Mouse (Mus musculus): ENCODE data around the gene Tmc5. TPM values are rescaled to one million over a fixed set of nuclear protein-coding genes. Genes with fewer than 3 reads are reported as not detected.

The Tmc5 gene
- total and polyA plus RNA-seq, 3 experiments: not detected

DNA sequence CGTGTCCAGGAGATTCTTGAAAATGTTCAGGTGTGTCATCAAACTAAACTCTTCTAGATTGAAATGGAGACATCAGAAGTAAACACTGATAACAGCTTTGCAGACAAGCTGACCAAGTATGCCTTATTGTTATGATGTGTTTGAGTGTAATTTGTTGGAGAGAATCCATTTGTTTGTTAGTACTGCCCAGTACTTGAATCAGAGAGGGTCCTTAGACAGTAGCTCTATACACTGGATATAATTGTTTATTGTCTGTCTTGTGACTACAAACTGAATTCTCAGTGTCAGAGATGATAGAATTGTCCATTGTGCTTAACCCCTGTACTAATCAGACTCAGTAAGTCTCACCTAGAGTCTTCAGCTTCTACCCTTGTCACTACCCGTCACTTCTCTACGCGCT, 121.0 kb downstream of the Tmc5 start:
- H3K9ac ChIP-seq (ENCODE audit: control insufficient read depth, low read depth, low read length, poor library complexity, severe bottlenecking): no peak overlapping the region
- H3K27me3 ChIP-seq (ENCODE audit: control insufficient read depth in 1 of 2, insufficient read depth in 2 of 2, low read length in 2 of 2): no peaks in the 10 kb centered on the region
- H3K4me3 ChIP-seq (ENCODE audit: control insufficient read depth in 1 of 2, insufficient read depth in 1 of 2, low read depth in 2 of 2, low read length in 2 of 2): no peak overlapping the region
- H3K36me3 ChIP-seq (ENCODE audit: control insufficient read depth in 1 of 2, insufficient read depth in 2 of 2, low read length in 2 of 2): peaks cover 0 to 5% of the 10 kb centered on the region in 2 experiments; a peak in 2 of 4 replicates
- TF ChIP-seq USF2 (IDR thresholded peaks at IDR 0.05; ENCODE audit: borderline replicate concordance in 1 of 2, insufficient read depth in 1 of 2, low read depth in 1 of 2, low read length in 2 of 2) (no peak), TCF12 (IDR thresholded peaks at IDR 0.05; ENCODE audit: low read depth, low read length) (no peak), MYC (IDR thresholded peaks at IDR 0.05; ENCODE audit: low read depth, low read length) (no peak), SMC3 (IDR thresholded peaks at IDR 0.05; ENCODE audit: low read depth, low read length) (no peak), CHD2 (IDR thresholded peaks at IDR 0.05; ENCODE audit: low read length) (no peak), RAD21 (IDR thresholded peaks at IDR 0.05; ENCODE audit: low read depth, low read length) (no peak), SIN3A (IDR thresholded peaks at IDR 0.05; ENCODE audit: low read length) (no peak), USF1 (IDR thresholded peaks at IDR 0.05; ENCODE audit: low read depth, low read length) (no peak), ETS1 (IDR thresholded peaks at IDR 0.05; ENCODE audit: low read depth, low read length) (no peak), CTCF (IDR thresholded peaks at IDR 0.05 in 2 of 3, conservative IDR thresholded peaks at IDR 0.05 in 1 of 3; ENCODE audit: control insufficient read depth in 1 of 3, insufficient read depth in 1 of 3, low read depth in 2 of 3, low read length in 3 of 3, poor library complexity in 1 of 3, severe bottlenecking in 1 of 3) (no peak), MAZ (IDR thresholded peaks at IDR 0.05; ENCODE audit: low read depth, low read length) (no peak), ZNF384 (IDR thresholded peaks at IDR 0.05; ENCODE audit: low read depth, low read length) (no peak), RCOR1 (IDR thresholded peaks at IDR 0.05; ENCODE audit: low read depth, low read length) (no peak), NELFE (IDR thresholded peaks at IDR 0.05; ENCODE audit: low read depth, low read length) (no peak), KAT2A (conservative IDR thresholded peaks at IDR 0.05; ENCODE audit: low read depth, low read length) (no peak), BHLHE40 (IDR thresholded peaks at IDR 0.05; ENCODE audit: borderline replicate concordance, low read depth, low read length) (no peak)
- no peaks in the 10 kb centered on the region for H3K9me3 ChIP-seq (replicated peaks; ENCODE audit: insufficient read depth, low read length)
- no peaks in the 10 kb centered on the region for H3K79me2 ChIP-seq (ENCODE audit: control insufficient read depth, insufficient read depth, low read length, poor library complexity)
- no peak for DNase-seq (ENCODE audit: low read depth, low spot score)
- no peak overlapping the region for H3K27ac ChIP-seq (ENCODE audit: control insufficient read depth, low read depth, low read length)
- H3K4me1 ChIP-seq (ENCODE audit: control insufficient read depth in 1 of 2, insufficient read depth in 2 of 2, low read length in 2 of 2): peaks cover 0 to 6% of the 10 kb centered on the region in 2 experiments; a peak in 2 of 4 replicates

- Histone ChIP-seq H3K27me3 (ENCODE audit: control insufficient read depth in 1 of 2, insufficient read depth in 2 of 2, low read length in 2 of 2) (no peaks in the 10 kb centered on the region), H3K9ac (ENCODE audit: control insufficient read depth, low read depth, low read length, poor library complexity, severe bottlenecking) (no peak overlapping the region), H3K9me3 (replicated peaks; ENCODE audit: insufficient read depth, low read length) (no peaks in the 10 kb centered on the region), H3K27ac (ENCODE audit: control insufficient read depth, low read depth, low read length) (no peak overlapping the region), H3K79me2 (ENCODE audit: control insufficient read depth, insufficient read depth, low read length, poor library complexity) (no peaks in the 10 kb centered on the region), H3K4me3 (ENCODE audit: control insufficient read depth in 1 of 2, insufficient read depth in 1 of 2, low read depth in 2 of 2, low read length in 2 of 2) (no peak overlapping the region), H3K4me1 (ENCODE audit: control insufficient read depth in 1 of 2, insufficient read depth in 2 of 2, low read length in 2 of 2) (no peaks in the 10 kb centered on the region), H3K36me3 (ENCODE audit: control insufficient read depth in 1 of 2, insufficient read depth in 2 of 2, low read length in 2 of 2) (no peaks in the 10 kb centered on the region)
- TF ChIP-seq MXI1 (IDR thresholded peaks at IDR 0.05; ENCODE audit: low read depth, low read length): no peak
- no peak for TF ChIP-seq HCFC1 (IDR thresholded peaks at IDR 0.05; ENCODE audit: low read depth, low read length)
- no peak for TF ChIP-seq TAL1 (IDR thresholded peaks at IDR 0.05; ENCODE audit: low read length)
- TF ChIP-seq POLR2AphosphoS2 (IDR thresholded peaks at IDR 0.05; ENCODE audit: low read length): no peak
- no peak for TF ChIP-seq ZKSCAN1 (IDR thresholded peaks at IDR 0.05; ENCODE audit: low read depth, low read length)
- TF ChIP-seq JUND (IDR thresholded peaks at IDR 0.05; ENCODE audit: low read depth, low read length): no peak
- TF ChIP-seq EP300 (IDR thresholded peaks at IDR 0.05; ENCODE audit: low read depth in 1 of 2, low read length in 2 of 2): no peak
- TF ChIP-seq SIN3A (IDR thresholded peaks at IDR 0.05; ENCODE audit: low read length): no peak
- TF ChIP-seq MYB (IDR thresholded peaks at IDR 0.05; ENCODE audit: low read depth, low read length): no peak
- no peak for TF ChIP-seq ZC3H11A (IDR thresholded peaks at IDR 0.05; ENCODE audit: low read depth, low read length)
- TF ChIP-seq ZNF384 (IDR thresholded peaks at IDR 0.05; ENCODE audit: low read depth, low read length): no peak
- TF ChIP-seq CHD1 (IDR thresholded peaks at IDR 0.05; ENCODE audit: low read depth, low read length): no peak
- TF ChIP-seq E2F4 (IDR thresholded peaks at IDR 0.05; ENCODE audit: borderline replicate concordance, low read depth, low read length): no peak
- TF ChIP-seq GATA1 (IDR thresholded peaks at IDR 0.05; ENCODE audit: low read depth, low read length): no peak
- DNase-seq (ENCODE audit: low read depth, low spot score): no peak
These were observed 126.8 kb downstream of the Tmc5 start for GRCm38 (mm10) chr7:118723927-118724326.
